Mouse (Mus musculus) cerebral cortex, adult 2 months (tissue): ENCODE results near the gene Sept4.

ENCODE experiments used
- WGBS: fragments of 180-500 bp; shearing (Covaris S2); methylation state at CpG from one replicate; pipeline ENCODE4 v1.1.7; 2018; 5-methylcytosine and 5-hydroxymethylcytosine counted together

The Sept4 gene

GRCm38 (mm10) chr11:87580543-87581085 is 11.9 kb downstream of the Sept4 start:
- 46% methylated on average over 10 of the region's 10 CpGs for WGBS

GRCm38 (mm10) chr11:87581161-87581865 is 12.6 kb downstream of the Sept4 start:
- 79% methylated on average over 12 of the region's 12 CpGs for WGBS

- WGBS: 56% methylated on average over 8 of the region's 8 CpGs
These were observed 13.4 kb downstream of the Sept4 start for GRCm38 (mm10) chr11:87581933-87582710.

DNA sequence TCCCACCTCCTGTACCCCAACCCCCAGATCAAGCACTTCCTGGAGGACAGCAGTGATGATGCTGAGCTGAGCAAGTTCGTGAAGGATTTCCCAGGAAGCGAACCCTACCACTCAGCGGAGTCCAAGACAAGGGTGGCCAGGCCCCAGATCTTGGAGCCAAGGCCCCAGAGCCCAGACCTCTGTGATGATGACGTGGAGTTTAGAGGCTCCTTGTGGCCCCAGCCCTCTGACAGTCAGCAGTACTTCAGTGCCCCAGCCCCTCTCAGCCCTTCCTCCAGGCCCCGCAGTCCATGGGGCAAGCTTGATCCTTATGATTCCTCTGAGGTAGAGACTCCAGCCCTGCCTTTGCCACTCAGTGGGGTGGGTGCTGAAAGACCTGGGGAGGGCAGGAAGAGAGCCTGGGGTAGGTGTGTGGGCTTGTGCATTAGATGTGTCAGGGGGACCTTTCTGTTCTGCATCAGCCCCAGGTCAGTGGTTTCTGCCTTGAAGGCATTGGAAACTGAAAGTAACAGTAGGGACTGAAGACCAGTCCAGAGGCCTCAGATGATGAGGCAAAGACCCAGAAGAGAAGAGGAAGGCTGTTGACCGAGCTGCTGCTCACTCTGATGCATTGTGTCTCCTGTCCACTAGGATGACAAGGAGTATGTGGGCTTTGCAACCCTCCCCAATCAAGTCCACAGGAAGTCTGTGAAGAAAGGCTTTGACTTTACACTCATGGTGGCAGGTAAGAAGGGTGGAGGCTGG is 14.8 kb downstream of the Sept4 start:
- WGBS: 81% methylated on average over 6 of the region's 6 CpGs

DNA sequence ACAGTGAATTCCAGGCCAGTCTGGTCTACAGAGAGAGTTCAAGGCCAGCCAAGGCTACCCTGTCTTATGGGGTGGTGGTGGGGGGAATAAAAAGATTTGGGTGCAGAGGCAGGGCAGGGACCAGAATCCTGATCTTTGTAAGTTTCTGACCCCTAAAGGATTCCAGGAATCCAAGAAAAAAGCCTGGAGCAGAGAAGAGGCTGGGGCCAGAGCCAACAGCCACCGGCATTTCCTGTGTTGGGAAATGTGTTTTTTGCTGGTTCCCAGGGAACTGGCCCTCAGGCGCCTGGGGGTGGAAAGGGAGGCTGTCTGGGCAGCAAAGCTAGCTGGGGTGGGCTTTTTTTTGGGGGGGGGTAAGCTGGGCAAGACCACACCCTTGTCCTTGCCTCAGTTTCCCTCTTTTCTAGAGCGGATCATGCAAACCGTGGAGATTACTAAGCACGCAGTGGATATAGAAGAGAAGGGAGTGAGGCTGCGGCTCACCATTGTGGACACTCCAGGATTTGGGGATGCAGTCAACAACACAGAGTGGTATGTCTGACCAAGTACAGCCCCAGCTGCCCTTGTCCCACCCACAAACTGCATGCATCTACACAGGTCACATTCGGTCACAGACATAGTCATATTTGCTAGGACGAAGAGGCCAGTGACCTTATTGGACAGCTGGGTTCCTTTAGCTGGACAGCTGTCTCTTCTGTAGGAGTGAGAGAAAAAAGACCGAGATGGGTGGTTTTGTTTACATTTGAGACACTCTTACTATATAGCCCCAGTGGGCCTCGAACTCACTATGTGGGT is 16.2 kb downstream of the Sept4 start:
- 74% methylated on average over 10 of the region's 10 CpGs for WGBS

DNA sequence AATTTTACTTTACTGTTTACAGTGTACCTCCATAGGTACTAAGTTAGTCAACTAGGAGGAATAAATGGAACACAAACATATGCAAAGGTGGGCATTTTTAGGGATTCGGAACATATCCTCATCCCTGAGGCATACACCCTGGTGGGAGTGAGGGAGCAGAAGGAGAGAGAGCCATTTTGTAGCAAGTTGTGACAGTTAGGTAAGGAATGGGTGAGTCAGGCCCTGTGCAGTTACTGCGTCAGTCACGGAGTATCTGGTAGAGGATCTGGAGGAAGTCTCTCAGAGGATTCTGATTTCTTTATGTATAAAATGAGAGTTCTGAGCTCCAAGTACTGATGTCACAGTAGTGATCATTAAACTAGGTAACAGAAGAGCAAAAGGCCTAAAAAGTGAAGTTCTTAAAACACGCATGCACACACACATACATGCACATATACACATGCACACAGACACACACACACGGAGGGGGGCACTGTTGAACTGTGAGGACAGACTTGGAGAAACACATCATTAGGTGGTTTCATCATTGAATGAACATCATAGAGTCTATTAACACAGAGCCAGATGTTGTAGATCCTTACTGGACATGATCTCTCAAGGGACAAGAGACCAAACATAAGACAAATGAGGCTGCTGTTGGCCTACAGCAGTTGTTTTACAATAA is 18.6 kb downstream of the Sept4 start:
- 72% methylated on average over 5 of the region's 5 CpGs for WGBS

DNA sequence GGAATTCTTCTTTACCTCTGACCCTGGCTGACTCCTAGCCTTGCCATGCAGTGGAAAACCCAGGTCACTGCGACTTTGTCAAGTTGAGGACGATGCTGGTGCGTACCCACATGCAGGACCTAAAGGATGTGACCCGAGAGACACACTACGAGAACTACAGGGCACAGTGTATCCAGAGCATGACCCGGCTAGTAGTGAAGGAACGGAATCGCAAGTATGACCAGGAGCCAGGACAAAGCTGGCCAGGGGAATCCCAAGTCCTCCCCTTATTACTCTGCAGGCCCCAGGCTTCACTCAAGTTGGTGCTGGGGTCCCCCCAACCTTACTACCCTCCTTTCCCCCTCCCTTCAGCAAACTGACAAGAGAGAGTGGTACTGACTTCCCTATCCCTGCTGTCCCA is 20.9 kb downstream of the Sept4 start:
- WGBS: 88% methylated on average over 8 of the region's 8 CpGs

GRCm38 (mm10) chr11:87590841-87591525 is 22.3 kb downstream of the Sept4 start:
- WGBS: 2% methylated on average over 25 of the region's 25 CpGs

- under 1% methylated on average over 61 of the region's 61 CpGs for WGBS
These were observed 23.0 kb downstream of the Sept4 start, which contains the start of gene Mtmr4 for GRCm38 (mm10) chr11:87591526-87592353. Gene Mtmr4 (plus strand): TSS chr11:87592162.

DNA sequence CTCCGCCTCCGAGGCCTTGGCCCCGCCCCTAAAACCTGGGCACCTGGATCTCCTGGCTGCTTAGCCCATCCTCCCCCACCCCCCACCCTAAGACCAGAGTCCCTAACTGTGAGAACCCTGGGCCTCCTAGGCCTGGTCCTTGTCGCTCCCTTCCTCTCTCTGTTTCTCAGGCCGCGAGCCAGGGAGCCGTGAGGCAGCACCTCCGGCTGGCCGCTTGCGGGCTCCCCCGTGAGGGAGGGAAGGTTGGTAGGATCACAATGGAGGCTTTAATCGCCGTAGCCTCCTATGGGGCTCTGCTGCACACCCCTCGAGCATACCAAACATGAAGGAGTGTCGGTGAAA is 23.6 kb downstream of the Sept4 start:
- 0% methylated on average over 15 of the region's 15 CpGs for WGBS

GRCm38 (mm10) chr11:87592713-87593598 is 24.3 kb downstream of the Sept4 start:
- WGBS: 31% methylated on average over 13 of the region's 13 CpGs

DNA sequence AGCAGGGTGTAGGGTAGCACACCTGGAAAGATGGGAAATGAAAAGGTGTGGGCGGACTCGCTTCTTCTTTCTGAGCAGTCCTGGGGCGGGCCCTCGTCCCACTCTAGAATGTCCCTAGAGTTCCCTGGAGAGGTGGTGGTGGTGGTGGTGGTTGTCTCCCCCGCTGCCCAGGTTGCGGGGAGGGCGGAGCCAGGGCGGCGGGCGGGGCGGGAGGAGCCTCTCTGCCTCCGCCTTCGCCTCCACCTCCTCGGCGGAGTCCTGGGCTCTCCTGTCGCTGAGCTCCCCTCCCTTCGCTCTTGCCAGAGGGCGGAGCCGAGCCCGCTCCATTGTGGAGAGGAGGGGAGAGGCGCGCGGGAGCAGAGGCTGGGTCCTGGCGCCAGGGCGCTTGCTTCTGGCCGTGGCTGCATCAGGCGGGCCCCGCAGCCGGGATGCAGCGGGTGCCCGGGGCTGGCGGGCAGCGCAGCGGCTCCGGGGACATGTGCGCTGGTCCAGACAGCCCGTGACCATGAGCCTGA is 26.7 kb downstream of the Sept4 start:
- 2% methylated on average over 36 of the region's 37 CpGs for WGBS

DNA sequence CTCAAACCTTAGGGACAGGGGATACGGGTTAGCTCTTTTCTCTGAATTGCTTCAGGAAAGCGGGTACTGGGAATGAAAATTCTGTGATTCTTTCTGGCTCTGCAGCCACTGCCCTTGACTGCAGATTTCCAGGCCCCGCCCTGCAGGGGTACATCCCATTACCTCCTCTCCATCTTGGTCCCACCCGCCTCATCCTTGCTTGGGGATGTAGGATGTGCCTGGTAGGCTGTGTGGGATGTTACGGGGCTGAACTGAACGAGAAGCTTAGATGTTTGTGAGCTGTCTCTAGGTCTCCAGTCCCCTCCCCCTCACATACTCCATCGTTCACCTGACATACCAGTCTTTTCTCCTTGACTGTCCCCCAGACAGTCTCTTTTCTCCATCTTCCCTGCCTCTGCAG is 27.3 kb downstream of the Sept4 start:
- WGBS: 10% methylated on average over 7 of the region's 7 CpGs

- WGBS: 13% methylated on average over 2 of the region's 2 CpGs
These were observed 27.8 kb downstream of the Sept4 start for GRCm38 (mm10) chr11:87596492-87596891.

DNA sequence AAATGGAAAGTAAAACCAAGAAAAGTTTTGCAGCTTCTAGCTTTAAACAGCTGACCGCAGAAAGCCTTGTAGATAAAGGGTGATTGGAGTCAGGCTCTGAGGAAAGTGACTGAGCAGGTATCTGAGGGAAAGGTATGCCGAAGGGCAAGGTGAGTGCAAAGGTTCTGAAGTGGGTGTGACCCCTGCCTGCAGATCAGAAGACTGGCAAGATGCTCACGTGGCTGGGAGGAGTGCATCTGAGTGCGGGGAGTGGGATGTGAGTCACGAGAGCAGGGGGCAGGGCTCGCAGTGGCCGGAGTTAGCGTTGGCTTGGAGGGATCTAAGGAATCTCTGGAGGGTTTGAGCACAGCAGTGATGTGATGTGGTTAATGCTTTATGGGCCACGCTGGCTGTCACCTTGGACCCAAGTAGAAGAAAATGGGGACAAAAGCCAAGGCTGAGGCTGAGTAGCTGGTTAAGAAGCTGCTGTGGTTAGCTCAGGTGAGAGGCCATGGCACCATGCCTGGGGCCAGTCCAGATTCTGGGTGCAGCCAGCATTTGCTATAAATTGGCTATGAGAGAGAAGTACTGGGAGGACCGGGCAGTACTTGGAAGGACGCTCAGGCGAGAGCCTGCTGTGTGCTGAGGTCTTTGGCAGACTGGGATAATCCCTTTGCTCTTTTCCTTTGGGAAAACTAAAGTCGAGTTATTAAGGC is 30.8 kb downstream of the Sept4 start:
- 81% methylated on average over 13 of the region's 13 CpGs for WGBS

GRCm38 (mm10) chr11:87600322-87600853 is 31.7 kb downstream of the Sept4 start:
- 90% methylated on average over 10 of the region's 10 CpGs for WGBS

DNA sequence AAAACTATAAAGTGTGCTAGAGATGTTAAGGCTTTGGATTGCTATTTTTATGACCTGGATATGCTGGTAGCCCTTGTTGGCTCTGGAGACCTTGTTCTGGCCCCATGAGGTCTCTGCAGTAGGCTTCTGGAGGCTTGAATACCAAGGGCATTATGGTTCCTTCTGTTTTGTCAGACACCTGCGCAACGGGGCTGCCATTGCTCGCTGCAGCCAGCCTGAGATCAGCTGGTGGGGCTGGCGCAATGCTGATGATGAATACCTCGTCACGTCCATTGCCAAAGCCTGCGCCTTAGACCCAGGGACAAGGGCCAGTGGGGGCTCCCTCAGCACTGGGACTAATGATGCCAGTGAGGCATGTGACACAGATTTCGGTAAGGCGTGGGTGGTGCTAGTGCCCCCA is 33.5 kb downstream of the Sept4 start:
- WGBS: 88% methylated on average over 9 of the region's 9 CpGs
